Comparison of ENCODE assay signal across 27 mouse cellular contexts in the genomic region with DNA sequence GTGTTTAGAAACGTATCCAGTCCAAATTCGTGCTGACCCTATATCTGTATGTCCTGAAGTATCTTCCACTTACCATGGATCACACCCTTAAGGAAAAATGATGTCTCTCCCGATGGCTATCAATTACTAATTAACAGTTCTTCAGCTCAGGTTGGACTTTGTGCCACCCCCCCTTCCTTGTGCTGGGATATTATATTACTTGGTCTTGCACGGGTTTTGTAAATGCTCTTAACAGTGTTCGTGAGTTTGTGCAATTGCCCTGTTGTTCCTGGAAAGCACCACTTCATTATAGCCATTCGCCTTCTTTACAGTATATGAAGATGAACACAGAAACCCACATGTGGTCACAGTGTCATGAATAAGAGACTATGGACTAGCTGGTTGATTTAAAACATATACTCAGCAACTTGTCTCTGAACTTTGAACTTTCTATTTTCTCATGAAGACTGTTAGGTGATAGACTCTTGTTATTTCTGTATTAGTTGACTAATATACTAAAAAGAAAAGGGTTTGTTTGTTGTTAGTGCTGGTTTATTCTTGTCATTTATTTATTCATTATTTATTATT. TPM values are rescaled to one million over a fixed set of nuclear protein-coding genes. Genes with fewer than 3 reads are reported as not detected.
DNase-seq lines count a peak whose midpoint lies in the region; ATAC-seq and TF ChIP-seq lines count a peak whose summit lies in the region.
"Had no signal": no experiment of that assay in that cellular context is flagged by ENCODE, and none has a peak within 500 bp of the region (broad histone marks: within the 10 kb centered on the region; RNA-seq: fewer than 3 reads in every experiment).

No protein-coding gene starts in this region.

- H3K4me3 ChIP-seq in hindbrain, embryonic 14.5 days (replicated peaks; ENCODE audit: low read length): no peak overlapping the region
- no peak overlapping the region for H3K4me3 ChIP-seq in hindbrain, postnatal 0 days (ENCODE audit: low read length)
- H3K4me3 ChIP-seq in intestine, postnatal 0 days (ENCODE audit: low read depth, low read length): no peak overlapping the region
- no peak overlapping the region for H3K4me3 ChIP-seq in kidney, embryonic 16.5 days (ENCODE audit: low read length)
- no peak overlapping the region for H3K4me3 ChIP-seq in midbrain, embryonic 13.5 days (replicated peaks)
- no peak overlapping the region for H3K4me3 ChIP-seq in midbrain, embryonic 10.5 days
- H3K4me3 ChIP-seq: embryonic facial prominence, embryonic 13.5 days; forebrain, embryonic 12.5 days; heart, adult 2 months; heart, embryonic 15.5 days had no signal

- TF ChIP-seq CTCF in hindbrain, postnatal 0 days (IDR thresholded peaks at IDR 0.05; ENCODE audit: low read depth): no peak
- TF ChIP-seq CTCF in intestine, postnatal 0 days (IDR thresholded peaks at IDR 0.05; ENCODE audit: low read depth): no peak

- 0 out of 2 replicates have a peak overlapping the region, but pooled peaks have one; percentile 8 for H3K27ac ChIP-seq in hindbrain, embryonic 14.5 days
- no peak overlapping the region for H3K27ac ChIP-seq in hindbrain, postnatal 0 days
- no peak overlapping the region for H3K27ac ChIP-seq in intestine, postnatal 0 days (ENCODE audit: low read depth, low read length)
- H3K27ac ChIP-seq in kidney, embryonic 16.5 days (ENCODE audit: low read length): no peak overlapping the region
- H3K27ac ChIP-seq in midbrain, embryonic 13.5 days: no peak overlapping the region
- no peak overlapping the region for H3K27ac ChIP-seq in midbrain, embryonic 10.5 days (replicated peaks)
- H3K27ac ChIP-seq: embryonic facial prominence, embryonic 13.5 days; forebrain, embryonic 12.5 days; heart, adult 2 months; heart, embryonic 15.5 days had no signal

- H3K4me2 ChIP-seq in hindbrain, embryonic 14.5 days (replicated peaks): no peak overlapping the region
- H3K4me2 ChIP-seq in hindbrain, postnatal 0 days (ENCODE audit: low read depth, low read length): no peak overlapping the region
- peak overlapping the region; percentile 21; the same call in 1 of the 2 replicates for H3K4me2 ChIP-seq in intestine, postnatal 0 days (replicated peaks; ENCODE audit: low read depth)
- no peak overlapping the region for H3K4me2 ChIP-seq in kidney, embryonic 16.5 days (replicated peaks; ENCODE audit: low read depth, low read length)
- no peak overlapping the region for H3K4me2 ChIP-seq in midbrain, embryonic 13.5 days (replicated peaks)
- H3K4me2 ChIP-seq: embryonic facial prominence, embryonic 13.5 days; forebrain, embryonic 12.5 days; heart, embryonic 11.5 days; heart, embryonic 15.5 days had no signal

- H3K4me1 ChIP-seq in hindbrain, embryonic 14.5 days (replicated peaks; ENCODE audit: control insufficient read depth, insufficient read depth, low read length): peaks cover 14% of the 10 kb centered on the region
- H3K4me1 ChIP-seq in hindbrain, postnatal 0 days (ENCODE audit: insufficient read depth, low read length): no peaks in the 10 kb centered on the region
- no peaks in the 10 kb centered on the region for H3K4me1 ChIP-seq in intestine, postnatal 0 days (replicated peaks; ENCODE audit: control insufficient read depth, insufficient read depth, low read length)
- H3K4me1 ChIP-seq in kidney, embryonic 16.5 days (ENCODE audit: insufficient read depth, low read length): peaks cover 2% of the 10 kb centered on the region; the same call in 1 of the 2 replicates
- peaks cover 18% of the 10 kb centered on the region for H3K4me1 ChIP-seq in midbrain, embryonic 13.5 days (replicated peaks)
- peaks cover 12% of the 10 kb centered on the region for H3K4me1 ChIP-seq in midbrain, embryonic 10.5 days
- H3K4me1 ChIP-seq: heart, embryonic 15.5 days had no signal

- no peak overlapping the region for H3K9ac ChIP-seq in hindbrain, embryonic 14.5 days
- H3K9ac ChIP-seq in hindbrain, postnatal 0 days (replicated peaks; ENCODE audit: low read length): no peak overlapping the region
- H3K9ac ChIP-seq in intestine, postnatal 0 days (ENCODE audit: low read depth, low read length): no peak overlapping the region
- H3K9ac ChIP-seq in kidney, embryonic 16.5 days (replicated peaks; ENCODE audit: low read length): no peak overlapping the region
- no peak overlapping the region for H3K9ac ChIP-seq in midbrain, embryonic 13.5 days (replicated peaks)
- H3K9ac ChIP-seq: embryonic facial prominence, embryonic 13.5 days; forebrain, embryonic 12.5 days; heart, embryonic 15.5 days had no signal

- no peak for DNase-seq in hindbrain, embryonic 14.5 days (ENCODE audit: low spot score)
- DNase-seq in hindbrain, postnatal 0 days (ENCODE audit: low spot score): no peak
- DNase-seq in kidney, postnatal 25 days: peak; percentile 27 to 45
- no peak for DNase-seq in MN1 (ENCODE audit: low spot score)
- DNase-seq in midbrain, embryonic 10.5 days (ENCODE audit: low spot score): no peak
- DNase-seq: adrenal gland, postnatal 10 days; B cell, adult 2 months; cerebellum, adult 18-20 months; cerebellum, adult 9-11 months; cerebellum, postnatal 36 days; gastrocnemius, postnatal 14 days; heart, adult 2 months; heart, postnatal 14 days had no signal

- no peaks in the 10 kb centered on the region for H3K9me3 ChIP-seq in hindbrain, embryonic 14.5 days (ENCODE audit: control insufficient read depth, low read length)
- no peaks in the 10 kb centered on the region for H3K9me3 ChIP-seq in hindbrain, postnatal 0 days (ENCODE audit: low read length)
- H3K9me3 ChIP-seq in intestine, postnatal 0 days (ENCODE audit: control insufficient read depth): no peaks in the 10 kb centered on the region
- H3K9me3 ChIP-seq in kidney, embryonic 16.5 days (ENCODE audit: low read length): no peaks in the 10 kb centered on the region
- H3K9me3 ChIP-seq in midbrain, embryonic 13.5 days: no peaks in the 10 kb centered on the region
- H3K9me3 ChIP-seq in midbrain, embryonic 10.5 days (replicated peaks): no peaks in the 10 kb centered on the region
- H3K9me3 ChIP-seq: embryonic facial prominence, embryonic 13.5 days; forebrain, embryonic 12.5 days; heart, embryonic 15.5 days had no signal

- no peaks in the 10 kb centered on the region for H3K36me3 ChIP-seq in hindbrain, embryonic 14.5 days (replicated peaks; ENCODE audit: control insufficient read depth, insufficient read depth)
- H3K36me3 ChIP-seq in hindbrain, postnatal 0 days (ENCODE audit: insufficient read depth, low read length): no peaks in the 10 kb centered on the region
- H3K36me3 ChIP-seq in intestine, postnatal 0 days (ENCODE audit: control insufficient read depth, insufficient read depth): no peaks in the 10 kb centered on the region
- H3K36me3 ChIP-seq in kidney, embryonic 16.5 days (ENCODE audit: insufficient read depth, low read length): no peaks in the 10 kb centered on the region
- no peaks in the 10 kb centered on the region for H3K36me3 ChIP-seq in midbrain, embryonic 13.5 days
- H3K36me3 ChIP-seq in midbrain, embryonic 10.5 days: 0 out of 2 replicates have a peak, but pooled peaks cover 3% of the 10 kb centered on the region
- H3K36me3 ChIP-seq: embryonic facial prominence, embryonic 13.5 days; forebrain, embryonic 12.5 days; G1E; heart, embryonic 15.5 days had no signal

- H3K27me3 ChIP-seq in hindbrain, embryonic 14.5 days (ENCODE audit: control insufficient read depth, insufficient read depth, low read length): no peaks in the 10 kb centered on the region
- H3K27me3 ChIP-seq in hindbrain, postnatal 0 days (ENCODE audit: insufficient read depth, low read length): no peaks in the 10 kb centered on the region
- no peaks in the 10 kb centered on the region for H3K27me3 ChIP-seq in intestine, postnatal 0 days (replicated peaks; ENCODE audit: control insufficient read depth, insufficient read depth, low read length)
- H3K27me3 ChIP-seq in kidney, embryonic 16.5 days (ENCODE audit: insufficient read depth, low read length): no peaks in the 10 kb centered on the region
- no peaks in the 10 kb centered on the region for H3K27me3 ChIP-seq in midbrain, embryonic 13.5 days
- no peaks in the 10 kb centered on the region for H3K27me3 ChIP-seq in midbrain, embryonic 10.5 days (ENCODE audit: low read depth, poor library complexity, severe bottlenecking)
- H3K27me3 ChIP-seq: embryonic facial prominence, embryonic 13.5 days; forebrain, embryonic 12.5 days; heart, embryonic 15.5 days had no signal

- WGBS in hindbrain, embryonic 14.5 days: 88% methylated on average over 6 of the region's 6 CpGs
- 86% methylated on average over 6 of the region's 6 CpGs for WGBS in hindbrain, postnatal 0 days
- WGBS in intestine, postnatal 0 days: 52% methylated on average over 6 of the region's 6 CpGs
- WGBS in kidney, embryonic 16.5 days: 73% methylated on average over 6 of the region's 6 CpGs
- WGBS in midbrain, embryonic 13.5 days: 87% methylated on average over 6 of the region's 6 CpGs
- WGBS in midbrain, embryonic 10.5 days: 94% methylated on average over 6 of the region's 6 CpGs

- ATAC-seq in hindbrain, embryonic 14.5 days (ENCODE audit: low FRiP score): no peak
- no peak for ATAC-seq in hindbrain, postnatal 0 days
- peak; percentile 84 for ATAC-seq in intestine, postnatal 0 days
- ATAC-seq in kidney, embryonic 16.5 days (ENCODE audit: low FRiP score, low TSS enrichment): peak; percentile 42; the same call in 1 of the 2 replicates
- no peak for ATAC-seq in midbrain, embryonic 13.5 days
- ATAC-seq: CD4-positive, CD25-positive, alpha-beta regulatory T cell, adult 4 months; forebrain, embryonic 16.5 days had no signal

RNA-seq across cellular contexts. Expression of a gene that starts 30.5 kb away (rescaled TPM):
- not detected in 2 replicates for polyA plus RNA-seq in hindbrain, embryonic 14.5 days (2014; fragmentation: Nextera tagmentation; extraction: Ambion mirVana)
- not detected in 2 replicates for total RNA-seq in hindbrain, postnatal 0 days (2014; rRNA removed)
- not detected in 2 replicates for polyA plus RNA-seq in hindbrain, postnatal 0 days (2015; fragmentation: Nextera tagmentation; extraction: Ambion mirVana)
- not detected in 2 replicates for polyA plus RNA-seq in intestine, postnatal 0 days (2015; fragmentation: Nextera tagmentation; extraction: Ambion mirVana)
- polyA plus RNA-seq in kidney, embryonic 16.5 days (2015; fragmentation: Nextera tagmentation; extraction: Ambion mirVana): not detected in 2 replicates
- polyA plus RNA-seq in midbrain, embryonic 13.5 days (2015; fragmentation: Nextera tagmentation; extraction: Ambion mirVana): not detected in 2 replicates
- not detected in 2 replicates for polyA plus RNA-seq in midbrain, embryonic 10.5 days (2016; fragmentation: Nextera tagmentation; extraction: Ambion mirVana)
- total RNA-seq: adrenal gland, postnatal 10 days; G1E; gastrocnemius, adult 18-20 months; gastrocnemius, postnatal 14 days; heart, adult 2 months; heart, postnatal 14 days; hematopoietic stem cell, adult 5-6 weeks had no signal
- polyA plus RNA-seq: CD4-positive, CD25-positive, alpha-beta regulatory T cell, adult 4 months; embryonic facial prominence, embryonic 13.5 days; forebrain, embryonic 12.5 days; forebrain, embryonic 16.5 days; frontal cortex, adult 2 months; G1E; gonadal fat pad, adult 2 months; heart, adult 2 months; heart, embryonic 11.5 days; heart, embryonic 15.5 days had no signal

Comparison
In these comparisons a context has a peak if more than half of its experiments do, and no peak if none do; other contexts are left out.
1. ATAC-seq: peak in intestine, postnatal 0 days (single experiment) and kidney, embryonic 16.5 days (single experiment); none in hindbrain, embryonic 14.5 days (single experiment), hindbrain, postnatal 0 days (single experiment) and midbrain, embryonic 13.5 days (single experiment).
2. DNase-seq: peak in kidney, postnatal 25 days (2 of 2); none in hindbrain, embryonic 14.5 days (single experiment), hindbrain, postnatal 0 days (single experiment), MN1 (single experiment) and midbrain, embryonic 10.5 days (single experiment).